Mouse (Mus musculus): ENCODE results near the gene Abcd4.

DNA sequence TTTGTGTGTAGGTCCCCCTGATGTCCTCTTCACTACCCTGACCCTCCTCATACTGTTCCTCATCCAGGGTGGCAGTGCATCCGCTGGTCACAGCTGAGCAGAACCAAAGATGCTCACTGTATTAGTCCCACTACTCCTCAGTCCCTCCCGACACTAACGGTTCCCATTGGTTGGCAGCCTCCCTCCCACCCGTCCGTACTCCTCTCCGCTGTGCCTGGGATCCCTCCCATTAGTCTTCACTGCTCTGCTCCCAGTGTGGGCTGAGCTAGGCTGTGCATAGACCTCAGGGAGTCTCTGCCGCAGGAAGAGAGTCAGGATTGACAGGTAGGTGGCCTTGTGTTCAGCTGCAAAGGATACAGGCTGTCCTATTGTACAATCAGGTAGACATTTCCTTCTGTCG, 18.9 kb downstream of the Abcd4 start:
- TF ChIP-seq CTCF (IDR thresholded peaks at IDR 0.05; ENCODE audit: borderline replicate concordance, insufficient read depth, low read depth, low read length) (no peak), POLR2A (IDR thresholded peaks at IDR 0.05; ENCODE audit: borderline replicate concordance, insufficient read depth, low read length) (no peak)

All from cerebellum, adult 2 months (tissue).